Mouse (Mus musculus) forebrain, embryonic 14.5 days (tissue): ENCODE data around the gene Gtf3c2. TPM values are rescaled to one million over a fixed set of nuclear protein-coding genes. Genes with fewer than 3 reads are reported as not detected.
A peak's percentile ranks its signal among the peaks of the same experiment; 100 is the strongest.
"Not testable (repeated sequence)": the region's sequence is repeated elsewhere in the genome, so short reads cannot be mapped to it uniquely, and the experiment has no call there.

Experiments used
- ATAC-seq: fragments of 200-750 bp; cut with Nextera tagmentation; 2 replicates; pipeline ENCODE4 v1.8.0; 2017; ENCODE audit warnings: mild to moderate bottlenecking, moderate library complexity
- DNase-seq: peaks from one replicate; pipeline ENCODE4 v3.0.0-alpha.2; 2015; ENCODE audit warnings: low spot score
- H3K27ac ChIP-seq: fragments of 300-500 bp; sonication (generic); 2 replicates; pipeline ENCODE4 v1.5.1; 2014; ENCODE audit warnings: low read depth, mild to moderate bottlenecking, control low read depth, low read length, moderate library complexity
- H3K27me3 ChIP-seq: fragments of 300-500 bp; sonication (generic); replicated peaks from 2 replicates; pipeline ENCODE4 v1.6.1; 2014; ENCODE audit warnings: low read length, control low read depth, mixed read lengths; ENCODE audit not compliant: control insufficient read depth, insufficient read depth
- H3K36me3 ChIP-seq: fragments of 300-500 bp; sonication (generic); 2 replicates; pipeline ENCODE4 v1.6.1; 2014; ENCODE audit warnings: low read length, control low read depth; ENCODE audit not compliant: control insufficient read depth, insufficient read depth
- H3K4me1 ChIP-seq: fragments of 300-500 bp; sonication (generic); 2 replicates; pipeline ENCODE4 v1.6.1; 2014; ENCODE audit warnings: antibody characterized with exemption, low read length, control low read depth; ENCODE audit not compliant: control insufficient read depth, insufficient read depth
- H3K4me2 ChIP-seq: fragments of 300-500 bp; sonication (generic); 2 replicates; pipeline ENCODE4 v1.6.1; 2014; ENCODE audit warnings: mild to moderate bottlenecking, control low read depth, low read length
- H3K4me3 ChIP-seq: fragments of 300-500 bp; sonication (generic); 2 replicates; pipeline ENCODE4 v1.5.1; 2014; ENCODE audit warnings: low read depth, low read length, control low read depth
- H3K9ac ChIP-seq: fragments of 300-500 bp; sonication (generic); 2 replicates; pipeline ENCODE4 v1.6.1; 2014; ENCODE audit warnings: mild to moderate bottlenecking, low read length, control low read depth, moderate library complexity
- H3K9me3 ChIP-seq: fragments of 300-500 bp; sonication (generic); replicated peaks from 2 replicates; pipeline ENCODE4 v1.6.1; 2016; ENCODE audit warnings: low read length, control low read depth, mixed read lengths; ENCODE audit not compliant: control insufficient read depth
- WGBS: fragments of 180-500 bp; shearing (Covaris S2); extraction: QIAGEN DNeasy Blood & Tissue Kit; methylation state at CpG from one replicate; pipeline ENCODE4 v1.1.7; 2014; 5-methylcytosine and 5-hydroxymethylcytosine counted together
- polyA plus RNA-seq: library from polyadenylated mRNA; unstranded; fragments of >200 nt; fragmentation: Nextera tagmentation; extraction: Ambion mirVana; gene quantifications from 2 replicates; pipeline ENCODE4 v1.2.1, GENCODE M21; 2014

Gtf3c2 gene
- polyA plus RNA-seq, 1 experiment from 2014 or later, result 45.7 TPM

- Histone ChIP-seq H3K9me3 (no peaks in the 10 kb centered on the region), H3K9ac (no peak overlapping the region), H3K36me3 (no peaks in the 10 kb centered on the region), H3K4me2 (no peak overlapping the region), H3K4me1 (peaks cover 5% of the 10 kb centered on the region; the same call in 1 of the 2 replicates), H3K27ac (no peak overlapping the region), H3K27me3 (no peaks in the 10 kb centered on the region), H3K4me3 (no peak overlapping the region)
- WGBS, result 77% methylated on average over 7 of the region's 7 CpGs
- no peak for DNase-seq
- ATAC-seq, result no peak
Measured at GRCm38 (mm10) chr5:31218294-31218693, 38.4 kb upstream of the Gtf3c2 start.

- not testable (repeated sequence) for H3K27me3 ChIP-seq, H3K36me3 ChIP-seq, DNase-seq, H3K9me3 ChIP-seq, H3K4me2 ChIP-seq, H3K4me3 ChIP-seq, H3K9ac ChIP-seq, H3K4me1 ChIP-seq, ATAC-seq, H3K27ac ChIP-seq
- 87% methylated on average over 6 of the region's 6 CpGs for WGBS
Measured at GRCm38 (mm10) chr5:31216554-31216953, 36.6 kb upstream of the Gtf3c2 start.

GRCm38 (mm10) chr5:31204421-31204820 is 24.5 kb upstream of the Gtf3c2 start:
- Histone ChIP-seq H3K36me3 (peaks cover 69% of the 10 kb centered on the region), H3K9me3 (0 out of 2 replicates have a peak, but pooled peaks cover 3% of the 10 kb centered on the region), H3K9ac (no peak overlapping the region), H3K4me3 (no peak overlapping the region), H3K4me1 (peaks cover 15% of the 10 kb centered on the region), H3K4me2 (no peak overlapping the region), H3K27ac (no peak overlapping the region), H3K27me3 (no peaks in the 10 kb centered on the region)
- 95% methylated on average over 6 of the region's 6 CpGs for WGBS
- DNase-seq (no peak), ATAC-seq (no peak)

GRCm38 (mm10) chr5:31203866-31204265 is 23.9 kb upstream of the Gtf3c2 start:
- Histone ChIP-seq H3K9me3 (0 out of 2 replicates have a peak, but pooled peaks cover 3% of the 10 kb centered on the region), H3K4me2 (no peak overlapping the region), H3K4me1 (peaks cover 15% of the 10 kb centered on the region), H3K27ac (no peak overlapping the region), H3K9ac (no peak overlapping the region), H3K4me3 (no peak overlapping the region), H3K36me3 (peaks cover 74% of the 10 kb centered on the region), H3K27me3 (no peaks in the 10 kb centered on the region)
- 93% methylated on average over 2 of the region's 2 CpGs for WGBS
- DNase-seq (no peak), ATAC-seq (no peak)

GRCm38 (mm10) chr5:31202933-31203332 is 23.0 kb upstream of the Gtf3c2 start:
- Histone ChIP-seq H3K4me2 (peak overlapping the region; percentile 70), H3K27ac (peak overlapping the region; percentile 82; the same call in 1 of the 2 replicates), H3K4me1 (peaks cover 15% of the 10 kb centered on the region), H3K36me3 (peaks cover 83% of the 10 kb centered on the region), H3K4me3 (peak overlapping the region; percentile 86; the same call in 1 of the 2 replicates), H3K27me3 (no peaks in the 10 kb centered on the region), H3K9me3 (0 out of 2 replicates have a peak, but pooled peaks cover 3% of the 10 kb centered on the region), H3K9ac (peak overlapping the region; percentile 52; the same call in 1 of the 2 replicates)
- WGBS, result 85% methylated on average over 7 of the region's 7 CpGs
- ATAC-seq (no peak), DNase-seq (no peak)

- under 1% methylated on average over 53 of the region's 53 CpGs for WGBS
- DNase-seq (peak; percentile 99), ATAC-seq (peak; percentile 98)
- peak within 1 kb of the TSS; percentile 86 for H3K4me3 ChIP-seq
- no peaks in the 10 kb centered on the region for H3K27me3 ChIP-seq
- 0 out of 2 replicates have a peak, but pooled peaks cover 3% of the 10 kb centered on the region for H3K9me3 ChIP-seq
- H3K9ac ChIP-seq, result peak within 1 kb of the TSS; percentile 93
- peak within 1 kb of the TSS; percentile 82 for H3K27ac ChIP-seq
- H3K4me2 ChIP-seq, result peak within 1 kb of the TSS; percentile 95
- H3K36me3 ChIP-seq, result peaks cover 83% of the 10 kb centered on the region
- H3K4me1 ChIP-seq, result peaks cover 15% of the 10 kb centered on the region
Measured at GRCm38 (mm10) chr5:31201742-31202590, 22.0 kb upstream of the Gtf3c2 start, which contains the start of gene Zfp513. TSS of gene Zfp513 (minus strand) at chr5:31202303.

GRCm38 (mm10) chr5:31201042-31201741 is 21.2 kb upstream of the Gtf3c2 start:
- DNase-seq (peak; percentile 4), ATAC-seq (no peak)
- peaks cover 83% of the 10 kb centered on the region for H3K36me3 ChIP-seq
- no peaks in the 10 kb centered on the region for H3K27me3 ChIP-seq
- peak overlapping the region; percentile 76; the same call in 1 of the 2 replicates for H3K27ac ChIP-seq
- 21% methylated on average over 13 of the region's 13 CpGs for WGBS
- H3K4me2 ChIP-seq, result peak overlapping the region; percentile 95
- peak overlapping the region; percentile 86 for H3K4me3 ChIP-seq
- 0 out of 2 replicates have a peak, but pooled peaks cover 3% of the 10 kb centered on the region for H3K9me3 ChIP-seq
- peak overlapping the region; percentile 93 for H3K9ac ChIP-seq
- H3K4me1 ChIP-seq, result peaks cover 15% of the 10 kb centered on the region

- Histone ChIP-seq H3K27me3 (no peaks in the 10 kb centered on the region), H3K27ac (no peak overlapping the region), H3K4me3 (0 out of 2 replicates have a peak overlapping the region, but pooled peaks have one; percentile 86), H3K9ac (no peak overlapping the region), H3K36me3 (peaks cover 83% of the 10 kb centered on the region), H3K9me3 (0 out of 2 replicates have a peak, but pooled peaks cover 3% of the 10 kb centered on the region), H3K4me1 (peaks cover 15% of the 10 kb centered on the region), H3K4me2 (no peak overlapping the region)
- ATAC-seq (no peak), DNase-seq (no peak)
- WGBS, result 90% methylated on average over 27 of the region's 27 CpGs
Measured at GRCm38 (mm10) chr5:31200327-31200768, 20.4 kb upstream of the Gtf3c2 start.
